Mouse (Mus musculus) central nervous system, embryonic 14 days (tissue): ENCODE measurements around the gene Tmc7. TPM values are rescaled to one million over a fixed set of nuclear protein-coding genes. Genes with fewer than 3 reads are reported as not detected.

ENCODE experiments used
- polyA plus RNA-seq: library from polyadenylated mRNA; depleted of rRNA; stranded (reverse); fragments of >200 nt; gene quantifications from 2 replicates; pipeline ENCODE4 v1.2.3, GENCODE M21; 2012; rRNA removed

The Tmc7 gene
- 8.7 and 9.4 TPM in 2 replicates for polyA plus RNA-seq

GRCm38 (mm10) chr7:118584257-118584907 lies at the start of gene Tmc7:
Gene Tmc7 (minus strand): TSS chr7:118584736.

DNA sequence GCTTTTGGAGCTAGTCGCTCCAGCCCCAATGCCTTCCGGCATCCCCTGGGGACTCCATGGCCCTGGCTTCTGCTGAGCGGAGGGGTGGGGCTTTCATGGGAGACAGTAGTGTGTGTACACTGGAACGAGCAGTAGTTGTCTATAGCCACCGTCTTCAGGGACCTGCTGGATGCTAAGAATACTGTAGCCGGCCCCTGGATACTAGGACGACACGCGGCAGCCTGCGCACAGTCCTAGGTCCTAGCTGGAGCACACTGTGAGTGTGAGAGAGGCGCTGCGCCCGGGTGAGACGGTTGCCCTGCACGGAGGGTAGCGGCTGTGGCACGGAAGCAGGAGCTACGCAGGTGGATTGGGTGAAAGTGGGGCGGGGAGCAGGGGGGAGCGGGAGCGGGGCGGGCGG lies 12.7 kb upstream of the Tmc7 start, which contains the start of gene Tmc5:
Gene Tmc5 (plus strand): TSS at position 97 of the 400 bp plus-strand sequence.

GRCm38 (mm10) chr7:118533178-118533578 lies 51.4 kb downstream of the Tmc7 start, which contains the start of gene Coq7:
Gene Coq7 (minus strand): TSS chr7:118533356.

GRCm38 (mm10) chr7:118491431-118492147 lies 92.9 kb downstream of the Tmc7 start, which contains the start of gene Itpripl2:
Gene Itpripl2 (minus strand): TSS chr7:118491975.

Other genes starting within 250 kb of the Tmc7 start
- gene Syt17, start 136.5 kb downstream of the Tmc7 start, polyA plus RNA-seq, result 7.5 and 9.6 TPM in 2 replicates
- 2.7 and 5.3 TPM in 2 replicates for gene Itpripl2, start 92.8 kb downstream of the Tmc7 start, polyA plus RNA-seq
- 71.8 and 75.7 TPM in 2 replicates for gene Coq7, start 51.4 kb downstream of the Tmc7 start, polyA plus RNA-seq
- gene Tmc5, start 12.6 kb upstream of the Tmc7 start, polyA plus RNA-seq, result 0.33 and 0.36 TPM in 2 replicates
- gene Gde1, start 121.0 kb upstream of the Tmc7 start, polyA plus RNA-seq, result 132 and 144 TPM in 2 replicates
- gene Ccp110, start 127.8 kb upstream of the Tmc7 start, polyA plus RNA-seq, result 53.7 and 61.7 TPM in 2 replicates
- gene Vps35l, start 155.5 kb upstream of the Tmc7 start, polyA plus RNA-seq, result 73.2 and 76.2 TPM in 2 replicates